Mouse (Mus musculus): ENCODE data around the gene Cst9. TPM values are rescaled to one million over a fixed set of nuclear protein-coding genes. Genes with fewer than 3 reads are reported as not detected.
A peak's percentile ranks its signal among the peaks of the same experiment; 100 is the strongest.

The Cst9 gene
- total RNA-seq (2015) (not detected in 2 replicates), total RNA-seq (2017) (not detected in 2 replicates)

DNA sequence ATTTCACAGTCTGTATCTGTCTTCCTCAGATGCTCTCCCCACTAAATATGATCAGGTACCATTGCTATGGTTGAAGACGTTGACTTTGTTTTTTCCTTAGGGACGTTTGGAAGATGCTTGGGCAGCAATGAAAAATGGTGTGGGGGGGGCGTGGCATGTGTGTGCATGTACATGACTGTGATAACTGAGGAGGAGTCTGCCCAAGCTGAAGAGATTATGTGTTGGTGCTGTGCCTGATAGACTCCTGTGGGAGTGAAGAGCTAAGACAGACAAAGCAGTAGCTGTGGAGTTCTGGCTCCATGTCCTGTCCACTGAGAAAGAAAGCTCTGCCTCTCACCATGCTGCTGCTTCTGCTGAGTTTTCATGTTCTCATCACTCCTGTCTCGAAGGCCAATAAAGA lies at the start of gene Cst9:
TSS of gene Cst9 (plus strand) at position 236 of the 400 bp plus-strand sequence.
- no peak for ATAC-seq (replicated peaks; ENCODE audit: poor library complexity)

DNA sequence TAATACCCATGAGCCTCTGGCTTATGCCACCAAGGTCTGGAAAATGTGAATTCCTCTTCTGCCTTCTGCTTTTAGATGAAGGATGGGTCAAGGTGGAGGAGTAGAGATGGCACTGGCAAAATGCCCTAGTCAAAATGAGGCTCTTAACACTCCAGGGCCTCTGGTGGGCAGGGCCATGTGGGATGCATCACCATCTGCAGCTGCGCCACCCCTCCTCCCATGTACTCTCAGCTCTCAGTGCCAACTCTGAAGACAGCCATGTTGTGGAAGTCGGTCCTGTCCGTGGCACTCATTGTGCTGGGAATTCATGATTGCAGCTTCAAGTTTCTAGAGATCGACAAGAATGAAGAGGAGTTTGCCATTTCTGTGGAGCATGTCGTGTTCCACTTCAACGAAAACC lies 45.8 kb upstream of the Cst9 start, which contains the start of gene Cst12:
TSS of gene Cst12 (plus strand) at position 220 of the 400 bp plus-strand sequence.
- ATAC-seq (replicated peaks; ENCODE audit: poor library complexity), result no peak

DNA sequence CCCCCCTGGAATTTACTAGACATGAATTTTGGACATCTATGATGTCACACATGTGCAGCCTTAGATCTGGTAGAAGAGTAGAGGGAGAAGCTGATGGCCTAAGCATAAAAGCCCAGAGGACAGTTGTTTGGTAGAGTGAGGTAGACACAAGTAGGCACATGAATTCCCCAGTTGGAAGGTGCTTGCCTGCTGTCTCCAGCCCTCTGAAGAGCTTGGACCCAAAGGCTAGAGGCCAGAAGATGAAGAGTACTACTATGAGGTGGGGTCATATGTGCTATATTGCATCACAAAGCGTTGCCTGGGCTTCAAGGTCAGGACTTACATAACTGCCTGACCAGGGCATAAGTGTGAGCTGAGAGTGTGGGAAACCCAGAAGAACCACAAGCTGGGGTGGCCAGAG lies 36.5 kb upstream of the Cst9 start, which contains the start of gene Cst8:
TSS of gene Cst8 (plus strand) at position 301 of the 400 bp plus-strand sequence.
- no peak for ATAC-seq (replicated peaks; ENCODE audit: poor library complexity)

DNA sequence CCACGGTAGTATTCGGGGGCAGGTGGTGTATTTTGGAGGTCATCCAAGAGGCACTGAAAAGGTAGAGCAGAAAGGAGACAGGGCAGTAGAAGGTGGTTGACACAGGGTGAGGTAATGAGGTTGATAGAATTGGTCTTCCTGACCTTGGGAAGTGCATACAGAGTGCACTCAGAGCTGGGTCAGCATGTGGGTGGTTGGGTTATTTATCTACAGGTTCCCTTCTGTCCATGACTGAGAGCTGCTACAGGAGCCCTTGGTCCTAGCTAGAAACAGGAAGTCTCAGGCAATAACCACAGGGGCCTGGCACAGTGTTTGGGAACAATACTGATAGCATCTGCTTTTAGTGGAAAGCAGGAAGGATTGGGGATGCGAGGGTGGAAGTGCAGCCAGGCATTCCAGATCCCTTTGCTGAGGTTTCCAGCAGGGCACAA lies 33.4 kb upstream of the Cst9 start:
- ATAC-seq (replicated peaks; ENCODE audit: poor library complexity), result peak; percentile 37; the same call in 1 of the 2 replicates

DNA sequence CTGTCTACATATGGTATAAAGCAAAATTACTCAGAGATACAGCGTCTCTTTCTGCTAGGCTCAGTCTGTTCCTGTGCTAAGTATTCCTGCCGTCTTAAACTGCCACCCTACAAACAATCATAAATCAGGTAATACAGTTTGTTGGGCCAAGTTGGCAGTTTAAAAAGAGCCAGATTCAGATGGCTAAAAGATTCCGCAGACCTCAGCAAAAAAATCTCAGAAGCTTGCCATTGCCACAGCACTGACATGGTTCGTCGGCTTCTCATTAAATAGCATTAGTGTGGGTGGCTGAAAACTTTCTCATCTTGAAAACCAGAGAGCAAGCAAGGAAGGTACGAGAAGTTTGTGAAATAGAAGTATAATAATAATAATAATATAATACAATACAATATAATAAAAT lies 28.3 kb upstream of the Cst9 start:
- no peak for ATAC-seq (replicated peaks; ENCODE audit: poor library complexity)

DNA sequence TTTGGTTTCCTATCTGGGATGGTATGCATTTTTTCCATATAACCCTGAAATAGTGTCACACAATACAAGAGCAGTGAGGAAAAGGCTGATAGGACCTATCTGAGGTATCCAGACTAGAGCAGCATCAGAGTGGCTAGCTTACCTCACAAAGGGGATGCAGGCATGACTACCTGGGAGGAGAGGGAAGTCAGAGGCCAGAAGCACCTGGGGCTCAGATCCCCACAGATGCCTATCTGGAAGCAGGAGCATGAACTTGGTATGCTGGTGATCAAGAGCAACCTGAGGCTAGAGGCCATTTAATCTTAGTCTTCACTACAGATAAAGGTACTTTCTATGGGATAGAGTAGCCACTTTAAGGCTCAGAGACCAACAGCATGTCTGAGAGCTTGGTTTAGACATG lies 15.0 kb upstream of the Cst9 start, which contains the start of gene Cst13:
TSS of gene Cst13 (plus strand) at position 173 of the 400 bp plus-strand sequence.
- ATAC-seq (replicated peaks; ENCODE audit: poor library complexity), result no peak

DNA sequence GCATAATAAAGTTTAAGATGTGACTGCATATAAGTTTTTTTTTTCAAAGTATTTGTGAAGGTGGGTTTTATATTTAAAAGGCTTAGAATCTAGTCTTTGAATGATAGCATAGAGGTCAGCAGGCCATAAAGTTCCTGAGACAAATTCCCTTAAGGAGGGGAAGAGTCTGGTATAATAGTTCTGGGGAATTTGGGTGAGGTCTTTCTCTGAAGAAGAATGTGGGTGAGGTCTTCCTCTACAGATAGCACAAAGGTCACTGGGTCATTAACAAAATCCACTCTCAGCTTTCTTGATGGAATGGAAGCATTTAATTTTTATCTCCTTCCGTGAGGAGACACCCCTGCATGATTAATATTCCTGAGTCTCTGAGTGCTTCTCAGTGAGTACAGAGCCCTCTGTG lies 9.0 kb upstream of the Cst9 start:
- no peak for ATAC-seq (replicated peaks; ENCODE audit: poor library complexity)

DNA sequence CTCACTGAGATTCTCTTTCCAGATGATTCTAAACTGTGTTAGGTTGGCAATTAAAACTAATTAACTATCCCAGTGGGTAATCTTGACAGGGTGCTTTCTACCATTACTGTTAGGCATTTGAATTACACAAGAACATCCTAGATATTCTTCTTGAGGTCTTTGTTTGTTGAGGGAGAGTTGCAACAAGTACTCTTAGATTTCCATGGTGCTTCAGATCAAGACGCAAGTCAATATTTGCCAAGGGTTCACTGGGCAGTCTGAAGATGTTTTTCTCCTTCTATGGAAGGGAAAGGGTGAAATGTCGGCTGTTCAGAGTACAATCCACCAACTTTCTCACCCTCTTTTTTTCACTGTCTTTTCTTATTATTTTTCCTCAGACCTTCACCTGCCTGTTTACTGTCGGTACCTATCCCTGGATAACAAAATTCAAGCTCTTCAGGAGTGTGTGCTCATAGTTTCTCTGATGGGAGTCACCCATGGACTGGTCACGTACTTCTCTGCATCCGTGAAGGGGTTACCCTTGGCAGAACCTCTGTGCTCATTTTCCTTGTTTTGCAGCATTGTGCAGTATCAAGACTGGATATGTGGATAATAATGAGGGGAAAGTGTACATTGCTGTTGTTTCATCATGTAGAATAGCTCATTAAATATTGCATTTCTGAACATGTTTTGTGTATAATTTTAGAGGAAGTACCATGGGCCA lies 3.3 kb downstream of the Cst9 start:
- no peak for ATAC-seq (replicated peaks; ENCODE audit: poor library complexity)

DNA sequence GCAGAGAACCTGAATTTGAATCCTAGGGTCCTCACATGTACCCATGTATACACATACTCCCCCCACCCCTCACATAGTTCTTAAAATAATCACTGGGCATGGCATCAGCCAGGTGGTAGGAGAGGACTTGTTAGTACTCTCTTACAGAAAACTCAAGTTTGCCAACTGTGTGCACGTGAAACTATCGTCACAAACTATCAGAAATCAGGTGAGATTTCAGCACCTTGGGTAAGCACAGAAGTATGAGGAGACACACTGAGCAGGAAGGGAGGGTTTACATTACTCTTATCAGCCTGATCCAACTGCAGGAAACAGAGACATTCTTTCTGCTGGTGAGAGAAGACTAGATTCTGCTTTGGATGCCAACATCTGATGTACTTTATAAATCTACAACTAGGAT lies 4.3 kb downstream of the Cst9 start:
- no peak for ATAC-seq (replicated peaks; ENCODE audit: poor library complexity)

DNA sequence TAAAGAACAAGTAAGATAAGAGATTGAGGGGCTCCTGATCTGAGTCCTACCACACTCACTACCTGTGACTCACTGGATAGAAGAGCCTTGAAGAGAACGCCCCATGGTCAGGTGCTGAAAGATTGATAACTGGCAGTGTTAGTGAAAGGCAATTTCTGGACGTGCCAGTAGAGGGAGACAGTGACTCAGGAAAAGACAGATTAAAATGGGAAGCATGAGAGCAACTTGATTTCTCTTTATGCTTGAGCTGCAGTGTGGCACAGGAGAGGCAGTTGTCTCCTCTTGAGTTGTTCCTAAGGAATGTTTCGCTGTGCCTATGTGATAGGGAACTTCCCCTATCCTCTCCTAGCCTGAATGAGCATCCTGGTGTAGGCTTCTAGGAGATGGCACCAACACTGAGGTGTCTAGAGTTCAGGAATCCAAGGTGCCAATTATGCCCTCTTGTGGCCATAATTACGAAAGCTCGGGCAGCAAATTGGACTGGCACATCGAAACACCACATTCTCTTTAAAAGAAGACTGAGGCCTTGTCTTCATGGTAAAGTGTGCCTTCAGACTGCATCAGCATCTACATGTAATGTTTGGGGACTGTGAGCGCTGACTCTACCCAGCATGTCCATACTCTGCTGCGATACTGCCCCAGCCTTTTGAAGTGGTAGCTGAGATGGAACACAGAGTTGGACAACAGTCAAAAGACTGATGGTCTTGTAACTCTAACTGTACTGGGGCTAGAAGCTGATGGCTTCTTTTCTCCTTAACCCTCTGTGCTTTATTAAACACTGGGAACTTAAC lies 16.4 kb downstream of the Cst9 start:
- peak; percentile 94 for ATAC-seq (replicated peaks; ENCODE audit: poor library complexity)

DNA sequence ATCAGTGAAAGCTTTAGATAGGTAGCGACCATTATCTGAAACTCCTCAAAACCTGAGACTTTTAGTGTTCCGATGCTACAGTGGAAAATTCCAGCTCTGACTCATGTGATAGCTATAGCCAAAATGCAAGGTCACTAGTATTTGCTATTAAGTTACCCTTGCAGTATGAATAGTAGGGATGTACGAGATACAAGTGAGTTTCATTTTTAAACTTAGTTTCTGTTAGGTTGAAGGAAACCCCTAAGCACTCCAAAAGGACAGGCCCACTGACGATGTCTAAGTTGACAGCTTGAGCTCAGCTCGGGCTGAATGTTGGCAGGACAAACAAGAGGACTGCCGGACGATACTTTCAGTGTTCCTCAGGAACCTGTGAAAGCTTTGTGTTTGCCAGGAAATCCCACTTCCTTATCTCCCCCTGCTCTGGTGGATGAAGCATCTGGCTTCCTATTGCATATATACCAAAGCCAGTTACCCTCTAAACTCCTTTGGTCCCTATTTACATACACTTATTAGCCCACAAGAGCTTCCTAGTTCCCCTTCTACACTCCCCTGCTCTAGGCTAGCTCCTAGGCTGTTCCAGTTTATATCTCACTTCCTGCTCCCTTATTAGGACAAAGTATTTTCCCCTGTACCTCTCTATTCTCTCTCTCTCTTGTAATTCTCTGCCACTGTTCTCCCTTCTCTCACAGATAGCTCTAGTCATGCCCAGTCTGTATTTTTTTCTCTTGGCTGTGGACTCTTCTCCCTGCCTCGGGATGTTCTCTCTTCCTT lies 21.9 kb downstream of the Cst9 start:
- ATAC-seq (replicated peaks; ENCODE audit: poor library complexity), result peak; percentile 95

DNA sequence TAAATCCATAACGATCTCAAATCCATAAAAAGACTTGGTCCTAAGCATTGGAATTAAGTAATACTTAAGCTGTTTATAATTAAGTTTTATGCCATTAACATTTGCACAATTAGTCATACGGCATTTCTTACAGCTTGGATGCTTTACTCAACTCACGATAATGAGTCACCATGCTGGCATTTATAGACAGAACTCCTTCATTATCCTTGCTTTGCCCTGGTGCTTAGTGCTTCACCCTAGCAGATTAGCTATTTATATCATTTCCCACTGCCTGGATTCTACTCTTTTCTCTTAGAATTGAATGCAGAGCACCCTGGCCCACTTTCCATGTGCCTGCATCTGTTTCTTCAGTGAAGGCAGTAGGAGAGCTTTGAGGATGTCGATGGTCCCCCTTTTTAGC lies 22.6 kb downstream of the Cst9 start:
- ATAC-seq (replicated peaks; ENCODE audit: poor library complexity), result no peak

DNA sequence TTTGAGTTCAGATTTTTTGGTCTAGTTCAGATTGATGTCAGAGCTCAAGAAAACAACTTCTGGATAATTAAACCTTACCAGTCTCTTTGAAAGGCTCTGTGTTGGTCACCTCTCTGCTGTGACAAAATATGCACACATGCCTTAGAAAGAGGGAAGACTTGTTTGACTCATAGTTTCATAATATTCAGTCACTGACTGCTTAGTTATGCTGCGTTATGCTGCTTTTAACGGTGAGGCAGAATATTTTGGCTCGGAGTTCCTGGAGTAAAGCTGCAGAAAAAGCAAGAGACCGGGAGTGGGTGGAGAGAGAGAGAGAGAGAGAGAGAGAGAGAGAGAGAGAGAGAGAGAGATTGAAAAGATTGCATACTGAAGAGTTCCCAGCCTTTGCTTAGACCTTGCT lies 26.0 kb downstream of the Cst9 start:
- ATAC-seq (replicated peaks; ENCODE audit: poor library complexity), result no peak

DNA sequence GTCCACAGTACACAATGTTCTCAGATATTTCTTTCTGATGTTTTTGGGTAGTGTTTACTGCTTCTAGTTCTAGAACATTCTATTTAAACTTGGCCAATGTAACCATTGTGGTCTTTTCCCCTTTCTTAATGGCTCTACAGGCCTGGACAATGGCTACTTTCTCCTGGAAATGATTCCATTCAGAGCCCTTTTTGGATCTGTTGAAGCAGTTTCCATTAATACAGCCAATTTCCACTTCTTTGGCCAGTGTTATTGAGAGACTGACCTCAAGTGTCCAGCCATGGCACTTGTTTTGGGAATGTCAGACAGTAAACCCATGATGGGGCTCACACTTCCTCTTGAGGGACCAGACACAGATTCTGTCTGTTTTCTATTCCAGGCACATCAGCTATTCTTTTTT lies 26.7 kb downstream of the Cst9 start:
- no peak for ATAC-seq (replicated peaks; ENCODE audit: poor library complexity)

DNA sequence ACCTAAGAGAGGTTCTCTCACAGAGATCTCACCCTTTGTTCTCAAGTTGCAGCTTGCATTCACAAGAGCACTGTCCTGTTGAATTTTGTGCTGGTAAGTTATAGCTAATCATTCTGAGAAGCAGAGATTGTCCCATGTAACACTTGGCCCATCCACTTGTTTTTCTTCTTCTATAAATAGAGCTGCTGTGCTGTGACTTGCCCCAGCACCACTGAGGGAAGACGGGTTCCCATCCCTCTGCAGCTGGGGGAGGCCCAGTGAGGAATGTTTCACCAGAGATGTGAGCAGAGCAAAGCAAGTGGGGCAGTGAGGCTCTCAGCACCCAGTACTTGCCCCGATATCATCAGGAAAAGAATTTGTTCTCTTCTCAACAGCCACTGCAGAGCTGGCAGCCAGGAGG lies 30.0 kb downstream of the Cst9 start, which contains the start of gene 9230104L09Rik:
TSS of gene 9230104L09Rik (minus strand) at position 73 of the 400 bp plus-strand sequence.
- ATAC-seq (replicated peaks; ENCODE audit: poor library complexity), result no peak

DNA sequence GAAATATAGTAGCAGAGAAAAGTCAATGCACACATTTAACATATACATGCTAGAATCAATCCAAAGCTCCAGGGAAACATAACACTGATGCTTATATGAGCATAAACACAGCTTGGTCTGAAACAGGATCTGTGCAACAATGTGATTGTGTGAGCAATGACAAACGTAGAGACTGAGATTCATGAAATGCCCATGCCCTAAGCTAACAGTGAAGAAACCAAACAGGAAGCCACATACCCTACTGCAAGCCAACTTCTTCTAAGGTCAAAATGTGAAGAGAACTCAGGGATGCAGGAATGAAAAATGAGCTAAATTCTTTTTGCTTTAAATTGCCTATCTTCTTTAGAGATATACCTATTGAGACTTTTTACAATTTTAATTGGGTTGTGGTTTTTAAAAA lies 34.0 kb downstream of the Cst9 start:
- ATAC-seq (replicated peaks; ENCODE audit: poor library complexity), result peak; percentile 65

DNA sequence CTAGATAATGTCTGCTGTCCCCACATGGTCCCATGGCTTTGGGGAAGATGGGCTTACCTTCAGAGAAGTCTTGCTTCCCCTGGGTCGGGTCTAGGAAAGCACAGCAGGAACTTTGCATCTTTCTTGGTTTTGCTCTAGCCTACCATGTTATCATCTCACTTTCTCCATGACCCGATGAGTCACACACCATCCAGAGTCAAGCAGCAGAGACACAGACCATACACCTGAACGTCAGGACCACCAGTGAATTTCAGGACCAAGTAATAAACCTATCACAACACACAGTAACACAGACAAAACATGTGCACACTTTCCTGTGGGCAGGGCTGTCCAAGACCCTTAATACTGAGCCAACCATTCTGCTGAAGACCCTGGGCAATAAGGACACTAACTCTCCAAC lies 35.6 kb downstream of the Cst9 start:
- no peak for ATAC-seq (replicated peaks; ENCODE audit: poor library complexity)

DNA sequence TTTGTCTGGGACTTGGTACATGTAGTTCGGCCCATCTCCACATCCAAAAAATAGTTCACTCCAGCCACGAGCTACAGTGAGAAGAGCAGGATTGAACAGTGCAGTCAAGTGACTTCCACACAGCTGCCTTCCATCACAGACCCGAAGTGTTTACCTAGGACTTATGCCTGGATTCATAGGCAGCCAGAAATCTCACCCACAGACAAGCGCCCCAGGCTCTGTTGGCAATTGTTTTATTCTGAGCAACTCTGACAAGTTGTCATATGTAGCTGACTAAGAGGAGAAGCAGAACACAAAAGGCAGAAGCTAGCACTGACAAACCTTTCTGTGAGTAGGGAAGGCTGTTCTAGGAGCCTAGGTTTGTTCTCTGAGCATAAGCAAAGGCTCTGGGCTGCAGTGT lies 37.9 kb downstream of the Cst9 start:
- no peak for ATAC-seq (replicated peaks; ENCODE audit: poor library complexity)

DNA sequence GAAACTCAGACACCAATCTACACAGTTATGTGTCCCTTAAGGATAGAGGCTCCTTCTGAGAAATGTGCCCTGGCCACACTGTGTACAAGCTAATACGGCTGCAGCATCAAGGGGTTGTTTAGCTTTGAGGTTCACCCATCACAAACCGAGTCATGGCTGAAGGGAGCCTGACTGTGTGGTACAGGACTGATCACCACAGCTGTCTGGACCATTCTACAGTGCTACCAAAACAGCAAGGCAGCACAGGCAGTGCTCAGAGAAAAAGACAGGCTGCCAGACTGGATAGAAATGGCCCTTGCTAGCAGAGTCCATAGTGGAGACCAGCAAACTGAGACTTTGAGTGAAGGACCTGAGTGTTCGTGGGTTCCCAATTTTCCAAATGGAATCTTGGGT lies 39.3 kb downstream of the Cst9 start:
- no peak for ATAC-seq (replicated peaks; ENCODE audit: poor library complexity)

DNA sequence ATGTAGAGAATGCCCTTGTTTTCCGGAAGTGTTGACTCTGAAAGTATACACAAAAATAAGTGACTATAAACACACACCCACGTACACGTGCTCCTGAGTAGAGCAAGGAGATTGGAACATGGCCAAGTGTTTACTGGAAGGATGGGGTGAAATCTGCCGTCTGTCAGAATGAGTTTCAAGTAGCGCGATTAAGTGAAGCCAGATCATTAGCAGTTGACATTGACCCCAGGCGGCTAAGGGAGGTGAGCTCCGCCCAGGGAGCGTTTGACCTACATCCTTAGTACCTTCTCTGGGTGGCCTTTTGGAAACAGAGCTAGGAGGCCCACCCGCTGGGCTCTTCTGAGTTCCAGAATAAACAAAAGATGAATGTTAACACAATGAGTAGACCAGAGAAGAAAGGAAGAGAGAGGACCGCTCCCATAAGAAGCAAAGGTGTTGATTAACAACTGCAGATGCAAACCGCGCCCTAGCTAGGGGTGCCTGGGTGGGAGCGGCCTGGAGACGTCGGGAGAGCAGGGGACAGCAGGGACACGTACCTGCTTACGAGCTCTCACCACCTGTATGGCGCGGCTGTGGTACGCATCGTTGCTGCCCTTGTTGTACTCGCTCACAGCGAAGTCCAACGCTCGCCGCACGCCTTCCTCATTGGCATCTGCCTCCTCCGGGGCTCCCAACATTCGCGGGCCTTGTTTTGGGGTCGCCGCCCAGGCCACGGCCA lies 39.8 kb downstream of the Cst9 start:
- ATAC-seq (replicated peaks; ENCODE audit: poor library complexity), result peak; percentile 43

All from megakaryocyte progenitor cell, adult 5-6 weeks (primary cell).